Mouse (Mus musculus): ENCODE measurements at regions not wholly inside any gene's neighbourhood (a gene's known extent, or its start where the extent isn't known, plus 50 kb on each side); places are given as distances from the start of the nearest gene placed in this dataset.

DNA sequence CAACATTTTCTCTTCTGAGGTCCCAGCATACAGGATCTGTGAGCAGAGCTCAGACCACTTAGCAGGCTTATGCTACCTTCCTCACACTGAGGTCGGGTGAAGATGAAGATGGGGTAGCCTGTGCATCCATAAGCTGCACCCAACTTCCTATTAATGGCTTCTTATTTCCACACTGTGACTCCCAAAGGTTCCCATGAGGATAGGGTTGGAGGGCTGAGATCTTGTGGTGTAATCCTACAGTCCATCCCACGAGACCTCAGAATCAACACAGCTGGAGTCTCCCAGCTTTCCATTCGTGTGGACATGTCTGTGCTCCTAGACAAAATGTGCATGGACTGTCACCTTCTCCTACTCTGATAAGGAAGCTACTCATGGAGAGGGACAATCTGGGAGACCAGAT lies 80.0 kb upstream of the Cd93 start:
- Histone ChIP-seq H3K9me3 (ENCODE audit: control insufficient read depth, low read length) (no peaks in the 10 kb centered on the region), H3K27ac (replicated peaks; ENCODE audit: low read depth, low read length) (no peak overlapping the region), H3K36me3 (ENCODE audit: control insufficient read depth, insufficient read depth, low read length) (no peaks in the 10 kb centered on the region), H3K9ac (ENCODE audit: low read length) (no peak overlapping the region), H3K4me1 (ENCODE audit: control insufficient read depth, insufficient read depth, low read length) (no peaks in the 10 kb centered on the region), H3K27me3 (ENCODE audit: control insufficient read depth, insufficient read depth, low read length) (no peaks in the 10 kb centered on the region), H3K4me2 (ENCODE audit: low read depth, severe bottlenecking) (no peak overlapping the region), H3K4me3 (ENCODE audit: low read depth, low read length) (no peak overlapping the region)
- 79% methylated on average over 3 of the region's 3 CpGs for WGBS
- no peak for ATAC-seq (ENCODE audit: insufficient number of reproducible peaks, low FRiP score, low TSS enrichment, low read depth)
- no peak for DNase-seq (ENCODE audit: low spot score)

DNA sequence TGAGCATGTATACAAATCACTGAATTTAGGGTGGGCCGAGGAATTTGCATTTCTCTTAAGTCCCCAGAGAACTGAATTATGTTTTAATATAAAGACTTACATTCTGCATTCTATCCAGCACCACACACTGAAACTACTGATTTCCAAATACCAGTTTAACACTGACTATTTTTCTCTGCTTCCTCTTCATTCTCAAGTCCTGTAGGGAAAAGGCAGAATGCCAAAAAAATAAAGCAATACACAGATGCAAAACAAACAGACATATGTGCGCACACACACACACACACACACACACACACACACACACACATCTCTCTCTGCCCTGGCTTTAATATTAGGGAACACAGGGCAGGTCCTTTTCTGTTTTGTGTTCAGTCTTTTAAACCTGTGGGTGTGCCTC lies 79.6 kb upstream of the Cd93 start:
- WGBS = 92% methylated on average over 2 of the region's 2 CpGs

DNA sequence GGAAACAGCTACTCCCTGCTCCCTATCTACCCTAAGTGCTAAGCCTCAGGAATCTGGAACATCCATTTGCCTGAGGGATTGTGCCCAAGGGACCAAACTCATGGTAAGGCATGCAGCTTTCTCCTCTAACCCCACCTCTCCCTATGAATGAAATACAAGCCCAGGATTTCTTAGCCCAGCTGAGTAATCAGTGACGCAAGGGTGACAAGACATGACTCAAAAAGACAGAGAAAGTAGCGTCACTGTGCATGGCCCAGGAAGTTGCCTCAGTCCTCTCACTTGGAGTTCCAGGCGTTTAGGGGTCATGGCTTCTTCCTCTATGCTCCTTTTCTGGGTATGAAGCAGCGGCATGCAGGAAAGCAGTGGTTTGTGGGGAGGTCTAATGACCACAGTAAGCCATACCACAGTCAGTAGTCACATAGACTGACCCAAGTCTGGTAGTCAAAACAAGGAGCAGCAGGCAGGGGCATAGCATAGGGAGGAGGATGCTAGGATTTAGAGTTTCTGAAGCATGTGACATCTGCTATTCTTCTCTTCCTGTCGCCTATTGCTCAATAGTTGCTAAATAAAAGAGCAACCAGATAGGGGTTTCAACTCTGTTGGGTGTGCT lies 78.7 kb upstream of the Cd93 start:
- H3K4me1 ChIP-seq (ENCODE audit: control insufficient read depth, insufficient read depth, low read length) = no peaks in the 10 kb centered on the region
- no peak overlapping the region for H3K9ac ChIP-seq (ENCODE audit: low read length)
- no peaks in the 10 kb centered on the region for H3K36me3 ChIP-seq (ENCODE audit: control insufficient read depth, insufficient read depth, low read length)
- no peak for ATAC-seq (ENCODE audit: insufficient number of reproducible peaks, low FRiP score, low TSS enrichment, low read depth)
- no peaks in the 10 kb centered on the region for H3K9me3 ChIP-seq (ENCODE audit: control insufficient read depth, low read length)
- no peak overlapping the region for H3K4me3 ChIP-seq (ENCODE audit: low read depth, low read length)
- WGBS = 72% methylated on average over 5 of the region's 5 CpGs
- no peaks in the 10 kb centered on the region for H3K27me3 ChIP-seq (ENCODE audit: control insufficient read depth, insufficient read depth, low read length)
- no peak overlapping the region for H3K27ac ChIP-seq (replicated peaks; ENCODE audit: low read depth, low read length)
- no peak for DNase-seq (ENCODE audit: low spot score)
- no peak overlapping the region for H3K4me2 ChIP-seq (ENCODE audit: low read depth, severe bottlenecking)

More for the DNA sequence above, 79.6 kb upstream of the Cd93 start:
- DNase-seq (ENCODE audit: low spot score) (no peak), ATAC-seq (ENCODE audit: insufficient number of reproducible peaks, low FRiP score, low TSS enrichment, low read depth) (no peak)
- Histone ChIP-seq H3K9ac (ENCODE audit: low read length) (no peak overlapping the region), H3K27me3 (ENCODE audit: control insufficient read depth, insufficient read depth, low read length) (no peaks in the 10 kb centered on the region), H3K4me1 (ENCODE audit: control insufficient read depth, insufficient read depth, low read length) (no peaks in the 10 kb centered on the region), H3K36me3 (ENCODE audit: control insufficient read depth, insufficient read depth, low read length) (no peaks in the 10 kb centered on the region), H3K9me3 (ENCODE audit: control insufficient read depth, low read length) (no peaks in the 10 kb centered on the region), H3K4me2 (ENCODE audit: low read depth, severe bottlenecking) (no peak overlapping the region), H3K27ac (replicated peaks; ENCODE audit: low read depth, low read length) (no peak overlapping the region), H3K4me3 (ENCODE audit: low read depth, low read length) (no peak overlapping the region)

DNA sequence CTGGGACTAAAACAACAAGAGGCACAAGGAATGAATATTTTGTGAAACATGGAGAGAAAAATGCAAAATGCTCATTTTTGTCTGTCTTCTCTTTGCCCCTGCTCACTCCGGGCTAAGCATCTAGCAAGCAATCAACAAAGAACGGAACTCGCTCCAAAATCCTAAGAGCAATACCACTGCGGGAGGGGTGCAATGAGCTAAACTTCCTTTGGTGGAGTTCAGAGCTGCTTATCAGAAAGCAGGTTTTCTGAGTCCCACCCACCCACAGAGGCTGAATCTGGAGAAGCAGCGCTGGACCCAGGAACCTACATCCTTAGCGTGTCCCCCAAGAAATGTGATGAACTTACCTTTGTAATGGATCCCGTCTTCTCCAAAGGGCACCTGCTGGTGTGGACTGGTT lies 76.9 kb upstream of the Cd93 start:
- Histone ChIP-seq H3K4me2 (ENCODE audit: low read depth, severe bottlenecking) (no peak overlapping the region), H3K9me3 (ENCODE audit: control insufficient read depth, low read length) (no peaks in the 10 kb centered on the region), H3K4me1 (ENCODE audit: control insufficient read depth, insufficient read depth, low read length) (no peaks in the 10 kb centered on the region), H3K27me3 (ENCODE audit: control insufficient read depth, insufficient read depth, low read length) (no peaks in the 10 kb centered on the region), H3K36me3 (ENCODE audit: control insufficient read depth, insufficient read depth, low read length) (no peaks in the 10 kb centered on the region), H3K4me3 (ENCODE audit: low read depth, low read length) (no peak overlapping the region), H3K27ac (replicated peaks; ENCODE audit: low read depth, low read length) (no peak overlapping the region), H3K9ac (ENCODE audit: low read length) (no peak overlapping the region)
- DNase-seq (ENCODE audit: low spot score) (no peak), ATAC-seq (ENCODE audit: insufficient number of reproducible peaks, low FRiP score, low TSS enrichment, low read depth) (no peak)
- WGBS = 81% methylated on average over 7 of the region's 7 CpGs

DNA sequence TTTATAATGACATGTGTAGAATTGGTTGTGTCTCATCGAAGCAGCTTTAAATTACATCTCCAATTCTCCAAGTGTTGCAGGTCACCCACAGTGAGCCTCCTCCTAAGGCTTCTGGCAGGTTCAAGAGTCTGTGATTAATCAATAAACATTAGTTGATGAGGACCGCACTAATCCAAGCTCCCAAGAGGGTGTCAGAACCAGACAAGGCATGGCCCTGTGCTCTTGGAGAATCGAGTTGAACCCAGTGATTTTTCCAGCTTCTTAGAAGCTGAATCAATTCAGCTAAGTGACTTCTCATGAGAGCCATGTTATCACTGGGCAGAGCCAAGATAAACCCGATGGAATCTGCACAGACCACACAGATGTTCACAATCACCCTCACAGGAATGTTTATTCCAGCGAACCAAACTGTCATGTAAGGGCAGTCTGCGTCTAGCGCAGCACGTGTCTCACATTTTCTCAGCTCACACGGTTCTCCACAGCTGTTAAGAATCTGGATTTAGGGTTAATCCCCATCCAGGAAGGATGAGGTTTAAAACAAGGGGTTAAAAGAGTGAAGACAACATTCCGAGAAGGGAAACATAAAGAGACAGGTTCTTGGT lies 76.4 kb upstream of the Cd93 start:
- no peaks in the 10 kb centered on the region for H3K4me1 ChIP-seq (ENCODE audit: control insufficient read depth, insufficient read depth, low read length)
- ATAC-seq (ENCODE audit: insufficient number of reproducible peaks, low FRiP score, low TSS enrichment, low read depth) = no peak
- no peaks in the 10 kb centered on the region for H3K27me3 ChIP-seq (ENCODE audit: control insufficient read depth, insufficient read depth, low read length)
- no peak overlapping the region for H3K27ac ChIP-seq (replicated peaks; ENCODE audit: low read depth, low read length)
- no peak overlapping the region for H3K9ac ChIP-seq (ENCODE audit: low read length)
- DNase-seq (ENCODE audit: low spot score) = no peak
- no peaks in the 10 kb centered on the region for H3K36me3 ChIP-seq (ENCODE audit: control insufficient read depth, insufficient read depth, low read length)
- WGBS = 49% methylated on average over 10 of the region's 10 CpGs
- H3K4me3 ChIP-seq (ENCODE audit: low read depth, low read length) = no peak overlapping the region
- no peaks in the 10 kb centered on the region for H3K9me3 ChIP-seq (ENCODE audit: control insufficient read depth, low read length)
- H3K4me2 ChIP-seq (ENCODE audit: low read depth, severe bottlenecking) = no peak overlapping the region

DNA sequence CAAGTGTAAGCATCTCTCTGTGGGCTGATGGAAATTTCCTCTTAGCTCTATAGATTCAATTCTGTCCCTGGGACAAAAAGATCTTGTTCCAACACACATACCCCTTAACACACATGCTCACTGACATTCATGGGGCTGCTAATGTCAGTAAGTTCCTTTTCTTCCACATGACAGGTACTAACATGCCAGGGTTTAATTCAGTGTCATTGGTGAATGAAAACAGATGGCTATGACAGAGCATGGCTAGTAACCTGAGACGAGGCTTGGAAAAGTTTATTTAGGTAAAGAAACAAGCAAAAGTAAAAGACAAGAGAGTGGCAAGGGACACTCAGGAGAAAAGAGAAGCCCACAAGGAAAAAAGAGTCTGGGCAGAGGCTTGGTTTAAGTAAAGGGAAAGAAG lies 74.5 kb upstream of the Cd93 start:
- ATAC-seq (ENCODE audit: insufficient number of reproducible peaks, low FRiP score, low TSS enrichment, low read depth) (no peak), DNase-seq (ENCODE audit: low spot score) (no peak)
- Histone ChIP-seq H3K4me1 (ENCODE audit: control insufficient read depth, insufficient read depth, low read length) (no peaks in the 10 kb centered on the region), H3K27me3 (ENCODE audit: control insufficient read depth, insufficient read depth, low read length) (no peaks in the 10 kb centered on the region), H3K36me3 (ENCODE audit: control insufficient read depth, insufficient read depth, low read length) (no peaks in the 10 kb centered on the region), H3K4me2 (ENCODE audit: low read depth, severe bottlenecking) (no peak overlapping the region), H3K9ac (ENCODE audit: low read length) (no peak overlapping the region), H3K27ac (replicated peaks; ENCODE audit: low read depth, low read length) (no peak overlapping the region), H3K9me3 (ENCODE audit: control insufficient read depth, low read length) (no peaks in the 10 kb centered on the region), H3K4me3 (ENCODE audit: low read depth, low read length) (no peak overlapping the region)
- 8% methylated on average over 1 of the region's 1 CpGs for WGBS

DNA sequence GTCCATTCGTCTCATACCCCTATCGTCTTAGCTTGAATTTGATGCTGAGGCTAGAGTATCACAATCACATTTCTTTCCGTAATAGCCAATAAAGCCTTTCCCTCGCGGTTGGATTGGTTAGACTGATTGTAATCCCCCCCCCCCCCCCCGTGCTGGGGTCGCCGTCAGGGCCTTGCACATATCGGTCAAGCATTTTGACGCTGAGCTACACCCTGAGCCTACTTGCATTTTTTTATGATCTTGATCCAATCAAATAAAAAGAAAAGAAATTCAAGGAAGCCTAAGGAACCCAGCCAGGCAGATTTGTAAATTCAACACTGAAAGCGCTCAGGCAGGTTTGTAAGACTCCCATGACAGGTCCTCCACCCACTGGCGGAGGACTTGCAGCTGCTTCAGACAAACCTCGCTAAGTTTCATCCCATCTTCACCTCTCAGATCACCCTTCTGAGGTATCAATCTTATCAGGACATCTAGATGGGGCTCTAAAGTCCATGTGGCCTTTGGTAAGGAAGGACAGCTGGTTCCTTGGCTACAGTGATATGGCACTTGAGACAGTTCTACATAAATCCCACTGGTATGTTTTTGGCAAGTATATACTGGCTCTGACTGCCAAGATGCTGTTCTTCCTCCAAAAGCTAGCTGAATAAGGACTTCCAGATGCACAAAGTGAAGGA lies 66.8 kb upstream of the Cd93 start:
- Histone ChIP-seq H3K27ac (replicated peaks; ENCODE audit: low read depth, low read length) (no peak overlapping the region), H3K9ac (ENCODE audit: low read length) (no peak overlapping the region), H3K4me1 (ENCODE audit: control insufficient read depth, insufficient read depth, low read length) (no peaks in the 10 kb centered on the region), H3K4me2 (ENCODE audit: low read depth, severe bottlenecking) (no peak overlapping the region), H3K9me3 (ENCODE audit: control insufficient read depth, low read length) (no peaks in the 10 kb centered on the region), H3K4me3 (ENCODE audit: low read depth, low read length) (no peak overlapping the region), H3K27me3 (ENCODE audit: control insufficient read depth, insufficient read depth, low read length) (no peaks in the 10 kb centered on the region), H3K36me3 (ENCODE audit: control insufficient read depth, insufficient read depth, low read length) (no peaks in the 10 kb centered on the region)
- whole genome bisulfite sequencing = 84% methylated on average over 13 of the region's 13 CpGs
- DNase-seq (ENCODE audit: low spot score) (no peak), ATAC-seq (ENCODE audit: insufficient number of reproducible peaks, low FRiP score, low TSS enrichment, low read depth) (no peak)

DNA sequence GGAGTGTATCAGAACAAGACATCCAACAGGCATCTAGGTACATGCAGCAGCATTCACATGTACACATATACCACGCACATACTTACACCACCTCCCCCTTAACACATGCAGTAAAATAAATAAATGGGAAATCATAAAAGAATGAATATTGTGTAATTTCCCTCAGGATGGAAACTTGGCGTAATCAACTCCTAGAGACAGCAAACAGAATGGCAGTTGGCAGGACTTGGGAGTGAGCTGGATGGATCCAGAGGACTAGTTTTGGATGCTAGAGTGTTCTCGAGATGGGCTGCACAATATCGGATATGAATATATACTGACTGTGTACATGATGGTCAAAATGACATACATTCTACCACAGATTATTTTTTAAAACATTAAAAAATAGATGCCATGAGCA lies 66.0 kb upstream of the Cd93 start:
- H3K27ac ChIP-seq (replicated peaks; ENCODE audit: low read depth, low read length) = no peak overlapping the region
- H3K4me2 ChIP-seq (ENCODE audit: low read depth, severe bottlenecking) = no peak overlapping the region
- DNase-seq (ENCODE audit: low spot score) = no peak
- no peaks in the 10 kb centered on the region for H3K4me1 ChIP-seq (ENCODE audit: control insufficient read depth, insufficient read depth, low read length)
- no peak for ATAC-seq (ENCODE audit: insufficient number of reproducible peaks, low FRiP score, low TSS enrichment, low read depth)
- no peak overlapping the region for H3K9ac ChIP-seq (ENCODE audit: low read length)
- WGBS = 94% methylated on average over 4 of the region's 4 CpGs
- H3K4me3 ChIP-seq (ENCODE audit: low read depth, low read length) = no peak overlapping the region
- no peaks in the 10 kb centered on the region for H3K9me3 ChIP-seq (ENCODE audit: control insufficient read depth, low read length)
- H3K27me3 ChIP-seq (ENCODE audit: control insufficient read depth, insufficient read depth, low read length) = no peaks in the 10 kb centered on the region
- no peaks in the 10 kb centered on the region for H3K36me3 ChIP-seq (ENCODE audit: control insufficient read depth, insufficient read depth, low read length)
